Mouse (Mus musculus) T-helper 2 cell (primary cell): ENCODE results near the gene Olfr259.

Source experiments
- in situ Hi-C: fragments of 300-600 bp; cut with MboI, MseI; formaldehyde crosslinking; loops from one replicate; pipeline ENCODE4 v1.15.1; 2025; ENCODE audit warnings: high pct_unique_total_duplicates

Olfr259 gene

GRCm38 (mm10) chr2:87114467-87114866 is at the start of gene Olfr259:
Gene Olfr259, minus strand, starts transcription at chr2:87114567.
- in situ Hi-C loops = no loop called here

- in situ Hi-C loops = no loop called here
Measured at GRCm38 (mm10) chr2:87152524-87152923, 38.2 kb upstream of the Olfr259 start, which contains the start of gene Olfr1111. Gene Olfr1111, minus strand, starts transcription at chr2:87152624.

- in situ Hi-C loops = no loop called here
Measured at GRCm38 (mm10) chr2:87140200-87140599, 25.8 kb upstream of the Olfr259 start, which contains the start of gene Olfr1110. Gene Olfr1110, minus strand, starts transcription at chr2:87140300.

- in situ Hi-C loops = no loop called here
Measured at GRCm38 (mm10) chr2:87095908-87096307, 18.5 kb downstream of the Olfr259 start, which contains the start of gene Olfr1109. Gene Olfr1109, minus strand, starts transcription at chr2:87096008.

- in situ Hi-C loops = no loop called here
Measured at GRCm38 (mm10) chr2:87075717-87076116, 38.6 kb downstream of the Olfr259 start, which contains the start of gene Olfr1107. Gene Olfr1107, minus strand, starts transcription at chr2:87075817.
